Mouse (Mus musculus) G1E-ER4 (cell line): Measurements from ENCODE around the gene Tlr6. TPM values are rescaled to one million over a fixed set of nuclear protein-coding genes. Genes with fewer than 3 reads are reported as not detected.

ENCODE experiments used
- GATA1 ChIP-seq: IDR thresholded peaks from one replicate; pipeline ENCODE4 v1.8.0; 2012; ENCODE audit warnings: low read length, inconsistent platforms
- polyA plus RNA-seq: library from polyadenylated mRNA; stranded (reverse); fragments of >175 nt; gene quantifications from 2 replicates; pipeline ENCODE4 v1.2.3, GENCODE M21; 2012

Gene Tlr6
- not detected in 2 replicates for polyA plus RNA-seq

DNA sequence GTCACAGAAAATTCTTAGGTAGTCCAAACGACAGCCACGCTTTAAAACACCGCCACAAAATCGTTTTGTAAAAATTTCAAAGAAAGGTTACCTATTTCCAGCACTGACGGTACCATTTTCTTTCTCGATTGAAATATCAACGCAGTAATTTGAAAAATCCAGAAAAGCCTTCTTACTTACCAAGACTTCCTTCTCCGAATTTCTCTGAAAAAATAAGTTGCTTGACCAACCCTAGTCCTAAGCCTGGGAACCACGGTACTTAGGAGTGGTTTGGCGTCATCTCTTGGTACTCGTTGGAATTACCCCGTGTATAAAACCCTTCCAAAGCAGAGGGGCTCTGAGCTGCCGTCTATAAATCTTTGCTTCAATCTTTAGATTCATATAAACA, at the start of gene Tlr6:
TSS of gene Tlr6 (minus strand) at position 255 of the 388 bp plus-strand sequence.
- TF ChIP-seq GATA1, result no peak

DNA sequence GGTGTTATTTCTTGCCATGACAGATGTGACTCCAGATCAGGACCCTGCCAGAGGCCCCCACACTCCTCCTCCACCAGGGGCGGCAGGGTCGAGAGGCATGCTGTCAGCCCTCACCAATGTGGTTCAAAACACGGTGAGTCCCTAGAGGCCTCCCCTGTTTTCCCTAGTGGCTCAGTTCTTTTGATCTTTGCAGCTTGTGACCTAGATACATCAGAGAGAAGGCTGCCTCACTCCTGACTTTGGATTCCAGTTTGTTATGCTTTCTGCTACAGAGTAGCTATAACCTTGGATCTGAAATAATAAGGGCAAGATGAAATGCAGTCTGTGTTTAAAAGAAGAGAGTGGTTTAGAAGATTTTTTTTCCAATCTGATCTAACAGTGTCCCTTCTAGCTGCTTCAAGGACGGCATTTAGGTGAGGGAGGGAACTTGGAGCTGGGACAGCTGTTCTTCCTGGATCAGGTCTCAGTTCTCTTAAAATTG, 46.2 kb upstream of the Tlr6 start:
- no peak for TF ChIP-seq GATA1

DNA sequence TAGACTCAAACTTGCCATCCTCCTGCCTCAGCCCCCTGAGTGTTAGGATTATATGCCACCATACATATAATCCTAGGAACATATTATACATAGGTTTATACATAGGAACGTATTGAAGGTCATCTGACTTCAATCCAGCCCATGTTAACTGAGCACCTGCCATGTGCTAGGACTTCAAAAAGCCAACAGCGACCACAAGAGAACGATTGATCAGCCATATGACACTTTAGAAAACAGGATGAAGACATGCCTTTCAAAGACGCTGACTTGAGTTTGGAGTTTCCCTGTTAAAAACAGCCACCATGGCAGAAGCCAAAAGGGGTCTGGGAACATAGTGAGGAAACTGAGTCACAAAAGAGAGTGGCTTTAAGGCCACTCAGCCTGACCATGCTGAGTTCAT, 45.4 kb upstream of the Tlr6 start:
- no peak for TF ChIP-seq GATA1

DNA sequence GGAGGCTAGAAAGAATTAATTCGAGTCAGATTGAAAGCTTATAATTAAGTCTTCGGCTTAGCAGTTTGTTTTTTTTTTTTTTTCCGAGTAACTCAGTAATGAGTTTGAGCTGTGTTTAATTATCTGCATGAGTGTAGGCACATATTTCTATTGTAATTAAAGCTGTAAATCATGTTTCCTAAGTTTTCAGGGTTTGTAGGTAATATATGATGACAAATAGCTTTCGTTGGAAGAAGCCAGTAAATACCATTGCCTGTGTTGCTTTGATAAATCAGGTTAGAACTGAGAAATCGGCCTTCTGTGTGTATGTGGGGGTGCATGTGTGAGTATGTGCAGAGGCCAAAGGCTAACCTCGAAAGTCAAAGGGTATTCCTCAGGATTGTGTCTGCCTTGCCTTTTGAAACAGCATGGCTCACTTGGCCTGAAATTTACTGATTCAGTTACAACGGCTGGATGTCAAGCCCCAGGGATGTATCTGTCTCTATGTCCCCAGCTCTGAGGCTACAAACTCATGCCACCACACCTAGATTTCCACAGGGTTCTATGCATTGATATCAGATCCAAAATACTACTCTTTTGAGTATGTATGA, 44.1 kb upstream of the Tlr6 start:
- no peak for TF ChIP-seq GATA1

DNA sequence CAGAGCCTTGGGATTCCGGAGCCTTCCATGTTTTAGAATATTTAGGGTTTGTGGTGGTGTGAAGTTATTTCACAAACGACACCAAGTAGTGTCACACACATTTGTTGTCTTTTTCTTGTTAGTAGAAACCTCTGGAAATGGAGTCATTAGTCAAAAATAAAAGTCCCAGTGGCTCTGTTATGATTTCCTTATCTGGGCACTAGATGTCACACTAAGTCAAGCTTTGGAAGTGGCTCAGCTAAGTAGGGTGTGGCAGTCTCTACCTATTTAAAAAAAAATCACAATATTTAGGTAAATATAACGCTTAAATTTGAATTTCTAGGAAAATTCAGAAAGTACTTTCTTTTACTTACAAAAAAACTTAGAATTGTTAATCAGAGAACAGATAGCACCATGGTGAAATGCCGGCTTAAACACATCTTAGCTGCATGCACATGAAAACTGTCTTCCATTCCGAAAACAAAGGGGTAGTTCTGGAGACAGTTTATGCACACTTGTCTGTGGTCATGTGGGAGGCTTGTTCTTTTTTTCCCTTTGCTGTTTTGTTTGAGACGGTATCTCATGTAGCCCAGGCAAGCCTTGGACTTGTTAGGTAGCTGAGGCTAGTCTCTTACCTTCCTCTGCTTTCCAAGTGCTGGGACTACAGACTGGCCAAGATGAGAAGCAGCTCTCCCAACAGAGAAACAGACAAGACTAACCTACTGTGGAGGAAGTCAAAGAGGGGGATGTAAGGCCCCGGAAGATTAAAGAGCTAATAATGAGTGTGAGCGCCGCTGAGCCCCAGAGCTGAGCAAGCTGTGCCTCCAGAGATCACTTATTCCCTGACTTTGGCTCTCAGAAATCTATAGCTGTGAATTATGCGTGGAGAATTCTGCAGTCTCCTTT, 43.3 kb upstream of the Tlr6 start:
- TF ChIP-seq GATA1, result no peak

DNA sequence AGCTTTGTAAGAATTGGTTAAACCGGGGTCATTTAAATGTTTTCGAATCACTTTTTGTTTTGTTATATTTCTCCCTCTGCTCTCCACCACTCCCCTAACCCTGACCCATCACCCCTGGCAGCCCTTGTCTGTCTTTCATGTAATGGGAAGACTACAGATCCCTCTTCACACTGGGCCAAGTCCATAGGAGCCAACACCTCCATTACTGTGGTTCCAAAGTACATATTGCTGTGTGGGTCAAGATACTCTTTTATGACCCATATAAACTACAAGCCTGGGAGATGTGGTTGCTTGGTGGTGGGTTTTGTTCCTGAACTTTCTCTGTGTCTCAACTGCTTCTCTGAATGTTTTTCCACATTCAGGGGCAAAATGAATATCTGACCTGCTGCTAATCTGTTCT, 35.5 kb upstream of the Tlr6 start:
- no peak for TF ChIP-seq GATA1

DNA sequence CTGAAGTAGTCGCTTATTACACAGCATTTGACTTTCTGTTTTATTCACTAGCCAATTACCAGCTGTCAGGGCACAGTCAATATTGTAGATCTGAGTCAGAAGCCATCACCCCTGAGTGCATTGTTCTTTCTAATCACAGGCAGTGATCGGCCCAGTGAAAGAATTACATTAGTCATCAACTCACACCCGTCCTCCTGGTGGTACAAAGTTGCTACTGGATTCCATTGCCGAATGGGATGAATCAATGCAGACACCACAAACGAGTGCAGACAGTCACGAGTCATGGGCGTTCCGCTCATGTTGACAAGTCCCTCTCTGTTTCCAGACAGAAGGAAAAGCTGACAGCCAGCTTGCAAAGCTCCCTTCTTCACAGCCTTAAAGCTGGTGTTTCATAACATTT, 32.6 kb upstream of the Tlr6 start:
- no peak for TF ChIP-seq GATA1

DNA sequence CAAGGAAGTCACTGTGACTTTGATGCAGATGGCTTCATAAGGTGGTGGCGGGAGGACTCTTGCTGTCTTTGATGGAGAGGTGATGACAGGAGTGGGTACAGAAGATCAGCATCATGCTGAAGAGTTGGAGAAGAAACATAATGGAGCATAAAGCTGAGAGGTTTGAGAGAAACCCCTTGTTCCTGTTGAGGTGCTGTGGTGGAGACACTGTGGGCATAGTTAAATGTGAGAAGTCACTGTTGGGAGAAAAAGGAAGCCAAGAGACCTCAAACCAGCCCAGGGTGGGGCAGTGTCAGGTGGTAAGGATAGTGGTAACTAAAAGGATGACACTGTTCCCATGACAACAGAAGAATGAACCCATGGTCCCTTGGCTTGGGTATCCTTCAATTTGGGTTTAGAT, 30.0 kb upstream of the Tlr6 start:
- no peak for TF ChIP-seq GATA1

DNA sequence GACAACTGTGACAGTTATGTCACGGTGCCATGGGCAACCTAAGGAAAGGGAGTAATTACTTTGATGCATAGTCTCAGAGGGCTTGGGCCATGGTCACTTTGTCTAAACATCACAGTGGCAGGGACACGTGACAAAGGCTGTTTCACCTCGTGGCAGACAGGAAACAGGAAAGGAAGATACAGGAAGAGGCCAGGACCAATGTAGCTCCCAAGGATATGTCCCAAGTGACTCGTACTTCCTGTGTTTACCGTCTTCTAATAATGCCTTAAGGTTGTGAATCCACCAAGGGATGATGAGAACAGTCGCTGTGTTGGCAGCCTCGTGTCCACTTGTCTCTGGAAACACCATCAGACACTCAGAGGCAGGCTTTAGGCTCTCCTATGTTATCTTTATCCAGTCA, 26.1 kb upstream of the Tlr6 start:
- no peak for TF ChIP-seq GATA1

DNA sequence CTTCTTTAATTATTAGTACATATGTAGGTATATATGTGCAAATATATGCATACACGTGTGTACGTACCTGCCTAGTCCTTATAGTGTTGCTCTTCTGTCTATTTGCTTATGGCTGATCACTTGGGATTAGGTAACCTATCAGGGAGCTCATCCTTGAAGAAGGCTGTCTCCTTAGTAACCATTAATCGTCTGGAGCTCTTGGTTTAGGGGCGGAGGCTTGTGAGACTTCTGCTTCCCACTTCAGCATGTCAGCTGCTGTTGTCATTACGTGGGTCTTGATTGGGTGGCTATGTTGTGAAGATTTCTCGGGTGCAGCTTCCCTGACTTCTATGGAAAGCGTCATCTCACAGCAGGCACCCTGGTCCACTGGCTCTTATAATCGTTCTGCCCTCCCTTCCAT, 17.2 kb upstream of the Tlr6 start:
- TF ChIP-seq GATA1, result no peak

DNA sequence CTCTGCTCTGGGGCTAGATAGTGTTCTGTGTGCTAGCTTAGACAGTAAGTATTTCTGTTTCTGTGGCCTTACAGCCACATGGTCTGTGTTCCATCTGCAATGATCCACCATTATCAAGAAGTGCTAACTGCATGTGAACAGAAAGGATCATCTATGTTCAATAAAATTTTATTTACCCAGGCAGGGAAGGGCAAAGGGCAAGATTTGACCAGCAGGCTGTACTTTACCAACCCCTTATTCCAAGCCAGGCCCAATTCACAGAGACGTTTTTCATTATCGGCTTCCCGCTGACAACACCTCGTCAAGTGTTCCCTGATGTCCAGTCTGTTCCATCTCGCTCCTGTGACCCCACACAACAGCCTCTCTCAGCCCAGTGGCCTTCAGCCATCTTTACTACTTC, 15.2 kb upstream of the Tlr6 start:
- TF ChIP-seq GATA1, result no peak

DNA sequence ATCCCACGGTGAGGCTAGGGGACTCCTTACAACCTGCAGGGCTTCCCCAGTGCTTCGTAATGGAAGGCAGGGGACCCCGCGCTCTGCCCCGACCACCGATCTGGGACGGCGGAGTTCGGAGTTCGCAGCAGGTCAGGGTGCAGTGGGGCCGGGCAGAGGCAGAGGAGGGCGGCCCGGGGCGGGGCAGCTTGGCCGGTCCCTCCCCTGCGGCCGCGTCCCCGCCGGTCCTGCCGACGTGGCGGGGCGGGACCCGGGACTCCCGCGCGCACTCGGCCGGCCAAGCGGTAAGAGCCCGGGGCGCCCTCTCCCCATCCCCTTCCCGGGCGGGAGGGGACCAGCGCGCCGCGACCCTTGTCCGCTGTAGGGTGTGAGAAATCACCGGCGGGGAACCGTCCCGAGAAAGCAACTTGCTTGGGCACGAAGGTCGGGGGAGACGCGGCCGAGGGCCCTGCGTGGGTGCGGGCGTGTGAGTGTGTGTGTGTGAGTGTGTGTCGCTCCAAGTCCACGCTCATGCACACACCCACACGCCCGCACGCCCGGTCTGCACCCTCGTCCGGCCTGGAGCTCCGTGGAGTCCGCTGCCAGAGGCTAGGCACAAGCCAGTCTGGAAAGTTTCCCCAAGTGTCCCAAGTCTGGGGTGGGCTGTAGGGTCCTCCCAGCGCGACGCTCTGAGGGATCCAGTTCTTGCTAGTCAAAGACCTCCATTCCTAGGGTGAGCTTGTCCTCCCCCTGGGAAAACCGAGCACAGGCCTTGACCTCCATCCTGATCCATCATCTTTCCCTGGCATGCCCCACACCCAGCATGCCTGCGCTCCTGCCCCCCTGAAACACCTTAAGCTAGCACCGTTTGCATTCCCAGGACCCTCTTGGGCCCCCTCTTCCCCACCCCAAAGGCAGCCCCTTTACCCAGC, 10.2 kb upstream of the Tlr6 start, which contains the start of gene Fam114a1:
TSS of gene Fam114a1 (plus strand) at position 211 of the 911 bp plus-strand sequence.
- no peak for TF ChIP-seq GATA1

DNA sequence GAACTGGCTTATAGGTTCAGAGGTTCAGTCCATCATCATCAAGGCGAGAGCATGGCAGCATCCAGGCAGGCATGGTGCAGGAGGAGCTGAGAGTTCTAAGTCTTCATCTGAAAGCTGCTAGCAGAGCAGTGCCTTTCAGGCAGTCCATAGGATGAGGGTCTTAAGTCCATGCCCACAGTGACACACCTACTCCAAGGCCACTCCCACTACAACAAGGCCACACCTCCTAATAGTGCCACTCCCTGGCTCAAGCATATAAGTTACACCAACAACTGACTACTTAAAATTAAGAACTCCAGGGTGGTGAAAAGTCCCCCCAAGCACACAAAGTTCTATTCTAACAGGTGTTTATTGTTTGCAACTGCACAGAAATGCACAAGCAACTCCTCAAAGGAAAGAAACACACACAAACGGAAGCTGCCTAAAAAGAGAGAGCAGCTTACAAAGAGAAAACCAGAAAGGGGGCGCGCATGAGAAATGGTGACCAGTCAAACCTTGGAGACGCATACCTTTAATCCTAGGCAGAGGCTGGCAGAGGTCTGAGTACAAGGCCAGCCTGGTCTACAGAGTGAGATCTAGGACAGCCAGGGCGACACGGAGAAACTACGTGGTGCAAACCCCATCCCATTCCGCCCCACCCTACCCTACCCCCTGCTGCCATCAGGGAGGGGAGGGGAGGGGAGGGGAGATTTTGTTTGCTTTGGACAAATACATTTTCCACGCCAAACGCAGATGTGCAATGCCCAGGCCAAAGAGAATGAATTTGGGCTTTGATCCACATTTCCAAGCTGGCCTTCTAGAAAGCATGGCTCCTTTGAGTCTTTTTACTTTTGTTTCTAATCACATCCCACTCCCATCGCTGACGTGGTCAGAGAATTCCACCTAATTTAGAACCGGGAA, 9.3 kb upstream of the Tlr6 start:
- no peak for TF ChIP-seq GATA1

DNA sequence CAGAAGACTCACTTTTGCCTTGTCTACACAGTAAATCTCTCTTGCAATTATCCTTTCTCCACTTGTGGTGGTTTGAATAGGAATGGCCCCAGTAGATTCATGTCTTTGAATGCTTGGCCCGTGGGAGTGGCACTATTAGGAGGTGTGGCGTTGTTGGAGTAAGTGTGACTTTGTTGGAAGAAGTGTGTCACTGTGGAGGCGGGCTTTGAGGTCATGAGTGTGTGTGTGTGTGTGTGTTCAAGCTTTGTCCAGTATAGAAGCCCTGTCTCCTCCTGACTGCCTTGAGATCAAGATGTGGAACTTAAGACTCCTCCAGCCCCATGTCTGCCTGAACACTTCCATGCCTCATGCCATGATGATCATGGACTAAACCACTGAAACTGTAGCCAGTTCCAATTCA, 3.8 kb upstream of the Tlr6 start:
- TF ChIP-seq GATA1, result no peak

DNA sequence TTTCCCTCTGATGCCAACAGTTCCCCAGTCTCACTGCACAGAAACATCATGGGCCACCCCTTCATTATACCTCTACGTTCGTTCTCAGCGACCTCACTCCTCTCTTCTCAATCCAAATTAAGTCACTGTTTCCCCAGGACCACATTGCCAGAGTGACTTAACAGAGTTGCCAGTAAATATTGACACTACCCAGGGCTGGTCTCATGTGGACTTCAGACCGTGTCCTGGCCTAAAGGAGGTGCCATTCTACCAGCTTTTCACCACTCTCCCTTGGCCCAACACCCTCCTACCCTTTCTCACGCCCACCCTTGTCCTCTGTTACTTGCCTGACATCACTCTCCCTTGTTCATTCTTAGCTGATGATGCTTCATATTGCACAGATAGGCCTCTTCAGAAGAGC, 3.4 kb upstream of the Tlr6 start:
- TF ChIP-seq GATA1, result no peak
